Mouse (Mus musculus): ENCODE data around the gene Brd9.
"Not testable (repeated sequence)": the region's sequence is repeated elsewhere in the genome, so short reads cannot be mapped to it uniquely, and the experiment has no call there.

Gene Brd9

DNA sequence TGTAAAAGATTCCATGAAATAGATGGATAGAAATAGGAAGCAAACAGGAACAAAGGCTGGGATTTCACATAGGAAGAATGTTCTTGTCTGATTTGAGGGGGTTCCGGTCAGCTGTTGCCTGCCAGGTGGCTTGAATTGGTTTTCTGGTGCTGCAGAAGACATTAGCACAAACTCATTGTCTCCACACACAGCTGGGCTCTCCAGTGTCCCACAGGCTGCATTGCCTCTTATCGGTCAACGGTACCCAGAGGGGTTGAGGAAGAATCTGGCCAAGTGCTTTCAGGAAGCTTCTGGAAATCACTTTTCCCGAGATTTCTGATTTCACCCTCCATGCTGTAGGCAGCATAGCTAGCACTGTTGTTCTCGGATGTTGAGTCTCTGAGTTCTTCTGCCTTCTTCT is 53.7 kb downstream of the Brd9 start:
- DNase-seq: no peak

DNA sequence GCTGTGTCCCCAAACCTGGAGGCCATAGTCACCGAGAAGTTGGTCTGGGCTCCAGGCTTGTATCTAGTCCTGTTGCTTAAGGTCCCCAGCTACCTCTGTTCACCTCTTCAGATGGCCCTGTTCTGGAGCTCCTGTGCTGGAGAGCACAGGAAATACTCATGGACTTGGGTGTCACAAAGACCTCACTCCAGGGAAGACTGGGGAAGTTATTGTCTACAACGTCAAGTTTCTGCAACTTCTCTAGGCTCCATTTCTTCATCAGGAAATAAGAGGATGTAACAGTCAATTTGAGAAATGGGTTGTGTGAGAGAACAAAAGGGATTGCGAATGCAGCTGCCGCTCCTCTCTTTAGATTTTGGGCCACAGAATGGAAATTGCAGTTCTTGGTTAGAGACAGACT is 58.8 kb downstream of the Brd9 start:
- no peak for DNase-seq

- no peak for DNase-seq
Measured at GRCm38 (mm10) chr13:74000519-74000918, 62.9 kb downstream of the Brd9 start.

DNA sequence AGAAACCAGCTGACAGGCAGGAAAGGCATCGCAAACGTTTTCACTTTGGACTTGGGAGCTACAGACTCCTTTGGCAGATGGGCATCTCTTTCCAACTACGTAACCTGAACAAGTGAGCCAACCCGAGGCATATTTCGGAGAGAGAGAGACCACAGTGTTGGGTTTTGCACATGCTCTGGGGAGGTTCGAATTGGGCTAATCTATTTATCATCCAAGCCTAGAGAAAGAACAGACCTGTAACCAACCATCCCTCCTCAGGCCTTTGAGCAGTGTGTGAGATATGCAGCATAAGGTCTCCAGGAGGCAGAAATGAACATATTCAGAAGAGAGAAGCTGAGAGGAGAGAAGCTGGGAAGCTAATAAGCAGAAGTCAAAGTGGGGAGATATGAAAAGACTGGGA is 63.4 kb downstream of the Brd9 start:
- no peak for DNase-seq

- no peak for DNase-seq
Measured at GRCm38 (mm10) chr13:74001492-74001891, 63.9 kb downstream of the Brd9 start.

- DNase-seq: not testable (repeated sequence)
Measured at GRCm38 (mm10) chr13:74006881-74007280, 69.3 kb downstream of the Brd9 start.

DNA sequence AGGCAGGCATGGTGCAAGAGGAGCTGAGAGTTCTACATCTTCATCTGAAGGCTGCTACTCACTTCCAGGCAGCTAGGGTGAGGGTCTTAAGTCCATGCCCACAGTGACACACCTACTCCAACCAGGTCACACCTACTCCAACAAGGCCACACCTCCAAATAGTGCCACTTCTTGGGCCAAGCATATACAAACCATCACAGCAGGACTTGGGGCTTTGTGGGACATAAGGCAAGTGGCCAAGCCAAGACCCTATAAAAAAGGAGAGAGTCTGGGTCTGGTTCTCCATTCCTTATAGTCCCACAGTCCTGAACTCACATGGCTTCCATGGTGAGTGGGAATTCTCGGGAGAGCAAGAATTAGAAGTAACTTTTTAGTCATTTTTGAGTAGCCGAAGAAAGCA is 70.6 kb downstream of the Brd9 start:
- DNase-seq: not testable (repeated sequence)

DNA sequence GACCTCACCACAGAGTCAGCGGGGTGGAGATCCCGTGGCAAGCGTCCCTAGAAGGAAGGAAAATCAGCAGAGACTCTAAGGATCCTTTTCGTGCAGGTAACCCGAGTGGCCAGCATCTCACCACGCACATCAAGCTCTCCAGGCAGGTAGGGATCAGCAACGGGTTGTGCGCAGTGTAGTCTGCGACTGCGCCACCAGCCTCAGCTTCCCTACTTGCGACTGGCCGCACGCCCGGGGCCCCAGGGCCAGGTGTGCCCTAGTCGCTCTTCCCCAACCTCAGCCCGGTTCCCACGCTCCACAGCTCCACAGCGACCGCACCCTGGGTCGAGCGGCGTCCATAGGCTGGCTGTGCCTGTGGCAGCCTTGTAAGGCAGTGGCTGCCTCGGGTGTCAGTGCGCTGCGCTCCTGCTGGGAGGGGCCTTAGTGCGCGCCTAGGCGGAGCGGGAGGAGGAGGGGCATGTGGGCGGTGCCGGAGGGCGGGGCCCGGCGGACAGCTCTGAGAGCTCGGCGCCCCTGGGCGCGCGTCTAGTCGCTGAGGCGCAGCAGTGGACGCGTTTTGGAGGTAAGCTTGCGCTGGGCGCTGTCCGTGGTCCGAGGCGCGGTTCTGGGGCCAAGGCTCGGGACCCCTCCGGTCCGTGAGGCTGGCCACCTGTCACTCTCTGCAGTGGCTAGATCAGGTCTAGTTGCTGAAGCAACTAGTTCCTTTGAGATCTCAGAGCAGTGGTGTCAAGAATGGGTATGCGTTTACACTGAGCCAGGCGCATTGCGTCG is 71.5 kb downstream of the Brd9 start, which contains the start of gene Tppp:
Gene Tppp, plus strand, starts transcription at position 460 of the 771 bp plus-strand sequence.
- DNase-seq: peak; percentile 95

DNA sequence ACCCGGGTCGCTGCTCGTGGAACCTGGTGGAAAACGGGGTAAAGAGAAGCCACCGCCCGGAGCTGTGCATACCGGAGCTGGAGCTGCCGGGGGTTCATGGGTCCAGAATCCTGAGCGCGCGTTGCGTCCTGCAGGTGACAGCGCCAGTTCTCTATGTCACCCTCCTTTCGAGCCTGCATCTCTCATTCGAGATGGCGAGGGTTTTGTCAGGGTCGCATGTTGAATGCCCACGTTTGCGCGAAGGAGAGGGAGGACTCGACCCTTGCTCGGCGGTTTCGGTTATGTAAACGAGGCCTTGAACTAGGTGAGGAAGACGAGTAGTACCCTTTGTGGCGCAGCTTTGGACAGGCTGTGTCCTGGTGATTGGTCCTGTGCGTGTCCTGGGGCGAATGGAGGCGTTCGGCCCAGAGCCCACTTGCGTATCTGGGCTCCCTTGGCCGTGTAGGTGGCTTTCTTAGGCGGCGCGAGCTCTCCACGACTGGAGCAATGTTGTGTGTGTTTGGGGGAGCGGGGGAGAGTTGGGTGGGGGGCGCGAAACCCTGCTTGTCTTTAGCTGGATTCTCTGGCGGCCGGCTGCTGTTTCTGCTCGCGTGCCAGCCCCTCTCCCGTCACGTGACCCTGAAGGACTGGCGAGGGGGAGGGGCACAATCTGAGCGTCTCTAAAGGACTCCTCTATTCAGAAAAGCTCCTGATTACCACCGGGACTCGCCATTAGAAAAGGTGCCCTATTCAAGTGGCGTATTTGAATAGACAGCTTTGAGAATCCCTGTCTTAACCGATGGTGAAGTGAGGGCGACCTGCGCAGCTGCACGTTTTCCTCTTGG is 72.4 kb downstream of the Brd9 start:
- DNase-seq: peak; percentile 82

Measured in cerebellum, adult 11 months (tissue).